Mouse (Mus musculus): Measurements from ENCODE around the gene Ptprd. TPM values are rescaled to one million over a fixed set of nuclear protein-coding genes. Genes with fewer than 3 reads are reported as not detected.
"Not testable (repeated sequence)": the region's sequence is repeated elsewhere in the genome, so short reads cannot be mapped to it uniquely, and the experiment has no call there.

Ptprd gene
- polyA plus RNA-seq, 1 experiment from 2014 or later = 145 TPM

- not testable (repeated sequence) for H3K4me3 ChIP-seq (ENCODE audit: low read depth, low read length); ATAC-seq (ENCODE audit: low read depth); H3K9me3 ChIP-seq (ENCODE audit: control insufficient read depth, low read length); H3K27ac ChIP-seq (ENCODE audit: low read depth, low read length); H3K27me3 ChIP-seq (ENCODE audit: control insufficient read depth, insufficient read depth, low read length); H3K9ac ChIP-seq (replicated peaks; ENCODE audit: low read depth, low read length); H3K4me1 ChIP-seq (ENCODE audit: control insufficient read depth, insufficient read depth, low read length); H3K36me3 ChIP-seq (ENCODE audit: control insufficient read depth, insufficient read depth, low read length); H3K4me2 ChIP-seq (ENCODE audit: low read depth, low read length)
- WGBS = 84% methylated on average over 1 of the region's 1 CpGs
Observed at GRCm38 (mm10) chr4:77797391-77797790, 414.4 kb downstream of the Ptprd start.

- Histone ChIP-seq H3K36me3 (ENCODE audit: control insufficient read depth, insufficient read depth, low read length) (no peaks in the 10 kb centered on the region), H3K4me2 (ENCODE audit: low read depth, low read length) (no peak overlapping the region), H3K4me3 (ENCODE audit: low read depth, low read length) (no peak overlapping the region), H3K9ac (replicated peaks; ENCODE audit: low read depth, low read length) (no peak overlapping the region), H3K27me3 (ENCODE audit: control insufficient read depth, insufficient read depth, low read length) (no peaks in the 10 kb centered on the region), H3K27ac (ENCODE audit: low read depth, low read length) (no peak overlapping the region), H3K4me1 (ENCODE audit: control insufficient read depth, insufficient read depth, low read length) (no peaks in the 10 kb centered on the region), H3K9me3 (ENCODE audit: control insufficient read depth, low read length) (no peaks in the 10 kb centered on the region)
- WGBS = 74% methylated on average over 2 of the region's 2 CpGs
- no peak for ATAC-seq (ENCODE audit: low read depth)
Observed at GRCm38 (mm10) chr4:77777237-77777636, 434.5 kb downstream of the Ptprd start.

DNA sequence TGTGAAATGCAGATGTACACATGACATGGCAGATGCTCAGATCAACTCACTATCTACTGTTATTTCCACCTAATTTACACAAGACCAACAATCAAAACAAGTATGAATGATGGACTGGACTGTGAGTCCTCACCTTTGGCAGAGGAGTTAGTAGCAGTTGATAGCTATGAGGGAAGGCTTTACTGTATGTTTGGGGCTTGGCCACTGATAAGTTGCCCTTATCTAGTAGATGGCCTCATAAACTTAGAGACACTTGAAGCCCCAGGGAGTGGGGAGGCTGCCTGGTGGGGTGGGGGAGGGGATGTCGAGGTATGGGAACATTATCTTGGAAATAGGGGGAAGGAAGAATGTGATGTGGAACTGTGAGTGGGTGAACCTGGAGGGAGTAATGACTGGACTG lies 448.0 kb downstream of the Ptprd start:
- H3K4me1 ChIP-seq (ENCODE audit: control insufficient read depth, insufficient read depth, low read length) = no peaks in the 10 kb centered on the region
- H3K4me3 ChIP-seq (ENCODE audit: low read depth, low read length) = no peak overlapping the region
- no peaks in the 10 kb centered on the region for H3K9me3 ChIP-seq (ENCODE audit: control insufficient read depth, low read length)
- no peak overlapping the region for H3K9ac ChIP-seq (replicated peaks; ENCODE audit: low read depth, low read length)
- no peak for ATAC-seq (ENCODE audit: low read depth)
- H3K27me3 ChIP-seq (ENCODE audit: control insufficient read depth, insufficient read depth, low read length) = no peaks in the 10 kb centered on the region
- H3K27ac ChIP-seq (ENCODE audit: low read depth, low read length) = no peak overlapping the region
- WGBS = 80% methylated on average over 1 of the region's 1 CpGs
- no peak overlapping the region for H3K4me2 ChIP-seq (ENCODE audit: low read depth, low read length)
- H3K36me3 ChIP-seq (ENCODE audit: control insufficient read depth, insufficient read depth, low read length) = no peaks in the 10 kb centered on the region

DNA sequence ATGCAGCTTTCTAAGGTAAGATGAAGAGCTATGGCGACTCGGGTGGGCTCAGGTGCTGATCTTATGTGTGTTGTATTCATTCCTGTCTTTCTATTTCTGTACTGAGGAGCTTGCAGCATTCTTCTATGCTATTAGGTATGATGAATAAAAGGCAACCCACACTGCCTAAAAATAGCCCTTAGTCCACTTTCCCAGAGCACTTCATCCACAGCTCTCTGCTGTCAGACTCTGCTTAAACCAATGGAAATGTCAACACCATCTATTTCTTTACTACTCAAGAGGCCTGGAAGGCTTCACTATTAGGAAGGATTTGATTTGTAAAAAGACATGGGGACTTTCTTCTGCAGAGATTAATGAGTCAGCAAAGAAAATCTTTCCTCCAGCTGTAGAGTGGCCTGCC lies 468.4 kb downstream of the Ptprd start:
- Histone ChIP-seq H3K4me2 (ENCODE audit: low read depth, low read length) (no peak overlapping the region), H3K27ac (ENCODE audit: low read depth, low read length) (no peak overlapping the region), H3K4me1 (ENCODE audit: control insufficient read depth, insufficient read depth, low read length) (no peaks in the 10 kb centered on the region), H3K9ac (replicated peaks; ENCODE audit: low read depth, low read length) (no peak overlapping the region), H3K4me3 (ENCODE audit: low read depth, low read length) (no peak overlapping the region), H3K27me3 (ENCODE audit: control insufficient read depth, insufficient read depth, low read length) (no peaks in the 10 kb centered on the region), H3K9me3 (ENCODE audit: control insufficient read depth, low read length) (no peaks in the 10 kb centered on the region), H3K36me3 (ENCODE audit: control insufficient read depth, insufficient read depth, low read length) (no peaks in the 10 kb centered on the region)
- ATAC-seq (ENCODE audit: low read depth) = no peak
- 89% methylated on average over 2 of the region's 2 CpGs for WGBS

DNA sequence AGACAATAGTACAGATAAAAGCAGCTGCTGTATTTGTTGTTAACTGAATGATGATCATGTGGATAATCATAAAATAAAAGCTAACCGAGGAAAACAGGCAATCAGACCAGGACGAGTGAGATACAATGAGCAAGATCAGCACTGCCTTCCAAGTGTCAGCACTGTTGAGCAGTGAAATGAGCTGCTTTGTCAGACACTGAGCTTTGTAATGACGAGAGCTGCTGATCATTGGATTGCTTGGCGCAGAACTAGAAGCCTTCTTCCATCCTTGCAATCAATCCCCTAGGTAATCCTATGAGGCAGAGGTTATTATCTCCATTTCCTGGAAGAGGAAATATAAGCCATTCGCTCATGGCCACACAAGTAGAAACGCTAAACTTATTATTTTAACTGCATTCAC lies 489.9 kb downstream of the Ptprd start:
- ATAC-seq (ENCODE audit: low read depth) = peak; percentile 60; the same call in 1 of the 2 replicates
- Histone ChIP-seq H3K4me2 (ENCODE audit: low read depth, low read length) (no peak overlapping the region), H3K9me3 (ENCODE audit: control insufficient read depth, low read length) (no peaks in the 10 kb centered on the region), H3K9ac (replicated peaks; ENCODE audit: low read depth, low read length) (no peak overlapping the region), H3K4me3 (ENCODE audit: low read depth, low read length) (no peak overlapping the region), H3K36me3 (ENCODE audit: control insufficient read depth, insufficient read depth, low read length) (no peaks in the 10 kb centered on the region), H3K27me3 (ENCODE audit: control insufficient read depth, insufficient read depth, low read length) (no peaks in the 10 kb centered on the region), H3K27ac (ENCODE audit: low read depth, low read length) (peak overlapping the region; percentile 13; the same call in 1 of the 2 replicates), H3K4me1 (ENCODE audit: control insufficient read depth, insufficient read depth, low read length) (no peaks in the 10 kb centered on the region)
- 54% methylated on average over 6 of the region's 6 CpGs for WGBS

GRCm38 (mm10) chr4:77717792-77718191 lies 494.0 kb downstream of the Ptprd start:
- WGBS = 62% methylated on average over 2 of the region's 2 CpGs

GRCm38 (mm10) chr4:77710231-77710630 lies 501.5 kb downstream of the Ptprd start:
- ATAC-seq (ENCODE audit: low read depth) = no peak
- Histone ChIP-seq H3K27me3 (ENCODE audit: control insufficient read depth, insufficient read depth, low read length) (no peaks in the 10 kb centered on the region), H3K9ac (replicated peaks; ENCODE audit: low read depth, low read length) (no peak overlapping the region), H3K4me3 (ENCODE audit: low read depth, low read length) (no peak overlapping the region), H3K9me3 (ENCODE audit: control insufficient read depth, low read length) (no peaks in the 10 kb centered on the region), H3K4me1 (ENCODE audit: control insufficient read depth, insufficient read depth, low read length) (no peaks in the 10 kb centered on the region), H3K4me2 (ENCODE audit: low read depth, low read length) (no peak overlapping the region), H3K27ac (ENCODE audit: low read depth, low read length) (no peak overlapping the region), H3K36me3 (ENCODE audit: control insufficient read depth, insufficient read depth, low read length) (no peaks in the 10 kb centered on the region)
- 94% methylated on average over 2 of the region's 2 CpGs for WGBS

More at GRCm38 (mm10) chr4:77717792-77718191, 494.0 kb downstream of the Ptprd start:
- H3K27me3 ChIP-seq (ENCODE audit: control insufficient read depth, insufficient read depth, low read length) = no peaks in the 10 kb centered on the region
- H3K4me1 ChIP-seq (ENCODE audit: control insufficient read depth, insufficient read depth, low read length) = no peaks in the 10 kb centered on the region
- H3K4me2 ChIP-seq (ENCODE audit: low read depth, low read length) = no peak overlapping the region
- H3K9me3 ChIP-seq (ENCODE audit: control insufficient read depth, low read length) = no peaks in the 10 kb centered on the region
- ATAC-seq (ENCODE audit: low read depth) = no peak
- no peak overlapping the region for H3K27ac ChIP-seq (ENCODE audit: low read depth, low read length)
- H3K4me3 ChIP-seq (ENCODE audit: low read depth, low read length) = no peak overlapping the region
- H3K9ac ChIP-seq (replicated peaks; ENCODE audit: low read depth, low read length) = no peak overlapping the region
- no peaks in the 10 kb centered on the region for H3K36me3 ChIP-seq (ENCODE audit: control insufficient read depth, insufficient read depth, low read length)

- WGBS = 68% methylated on average over 2 of the region's 2 CpGs
- H3K9me3 ChIP-seq (ENCODE audit: control insufficient read depth, low read length) = no peaks in the 10 kb centered on the region
- H3K27ac ChIP-seq (ENCODE audit: low read depth, low read length) = no peak overlapping the region
- H3K9ac ChIP-seq (replicated peaks; ENCODE audit: low read depth, low read length) = no peak overlapping the region
- no peak overlapping the region for H3K4me3 ChIP-seq (ENCODE audit: low read depth, low read length)
- no peak for ATAC-seq (ENCODE audit: low read depth)
- no peak overlapping the region for H3K4me2 ChIP-seq (ENCODE audit: low read depth, low read length)
- H3K4me1 ChIP-seq (ENCODE audit: control insufficient read depth, insufficient read depth, low read length) = no peaks in the 10 kb centered on the region
- no peaks in the 10 kb centered on the region for H3K36me3 ChIP-seq (ENCODE audit: control insufficient read depth, insufficient read depth, low read length)
- H3K27me3 ChIP-seq (ENCODE audit: control insufficient read depth, insufficient read depth, low read length) = no peaks in the 10 kb centered on the region
Observed at GRCm38 (mm10) chr4:77698294-77698693, 513.5 kb downstream of the Ptprd start.

- 78% methylated on average over 1 of the region's 1 CpGs for WGBS
- no peaks in the 10 kb centered on the region for H3K4me1 ChIP-seq (ENCODE audit: control insufficient read depth, insufficient read depth, low read length)
- no peak overlapping the region for H3K4me3 ChIP-seq (ENCODE audit: low read depth, low read length)
- no peaks in the 10 kb centered on the region for H3K36me3 ChIP-seq (ENCODE audit: control insufficient read depth, insufficient read depth, low read length)
- H3K27ac ChIP-seq (ENCODE audit: low read depth, low read length) = no peak overlapping the region
- no peaks in the 10 kb centered on the region for H3K27me3 ChIP-seq (ENCODE audit: control insufficient read depth, insufficient read depth, low read length)
- H3K4me2 ChIP-seq (ENCODE audit: low read depth, low read length) = no peak overlapping the region
- H3K9ac ChIP-seq (replicated peaks; ENCODE audit: low read depth, low read length) = no peak overlapping the region
- H3K9me3 ChIP-seq (ENCODE audit: control insufficient read depth, low read length) = no peaks in the 10 kb centered on the region
- no peak for ATAC-seq (ENCODE audit: low read depth)
Observed at GRCm38 (mm10) chr4:77675798-77676197, 536.0 kb downstream of the Ptprd start.

GRCm38 (mm10) chr4:77664761-77665160 lies 547.0 kb downstream of the Ptprd start:
- no peaks in the 10 kb centered on the region for H3K36me3 ChIP-seq (ENCODE audit: control insufficient read depth, insufficient read depth, low read length)
- no peak overlapping the region for H3K4me3 ChIP-seq (ENCODE audit: low read depth, low read length)
- no peak for ATAC-seq (ENCODE audit: low read depth)
- no peaks in the 10 kb centered on the region for H3K4me1 ChIP-seq (ENCODE audit: control insufficient read depth, insufficient read depth, low read length)
- no peaks in the 10 kb centered on the region for H3K9me3 ChIP-seq (ENCODE audit: control insufficient read depth, low read length)
- WGBS = 91% methylated on average over 2 of the region's 2 CpGs
- no peak overlapping the region for H3K27ac ChIP-seq (ENCODE audit: low read depth, low read length)
- H3K27me3 ChIP-seq (ENCODE audit: control insufficient read depth, insufficient read depth, low read length) = no peaks in the 10 kb centered on the region
- H3K9ac ChIP-seq (replicated peaks; ENCODE audit: low read depth, low read length) = no peak overlapping the region
- no peak overlapping the region for H3K4me2 ChIP-seq (ENCODE audit: low read depth, low read length)

Measured in neural tube, embryonic 14.5 days (tissue).